Mouse (Mus musculus) ES-E14 (cell line): ENCODE data around the gene Vmn2r90.

Source experiments
- CHD2 ChIP-seq: IDR thresholded peaks from 2 replicates; pipeline ENCODE4 v1.6.1; 2014; ENCODE audit warnings: mild to moderate bottlenecking, low read depth, low read length, inconsistent platforms
- HCFC1 ChIP-seq: IDR thresholded peaks from 2 replicates; pipeline ENCODE4 v1.6.1; 2012; ENCODE audit warnings: low read length, inconsistent platforms, borderline replicate concordance; ENCODE audit not compliant: insufficient read depth
- MAFK ChIP-seq: IDR thresholded peaks from 2 replicates; pipeline ENCODE4 v1.6.1; 2014; ENCODE audit warnings: mild to moderate bottlenecking, low read depth, low read length, inconsistent platforms; ENCODE audit not compliant: insufficient read depth
- ZC3H11A ChIP-seq: IDR thresholded peaks from 2 replicates; pipeline ENCODE4 v1.6.1; 2012; ENCODE audit warnings: low read depth, mild to moderate bottlenecking, inconsistent platforms, low read length, borderline replicate concordance
- ZNF384 ChIP-seq: IDR thresholded peaks from 2 replicates; pipeline ENCODE4 v1.6.1; 2012; ENCODE audit warnings: low read depth, low read length, inconsistent platforms

DNA sequence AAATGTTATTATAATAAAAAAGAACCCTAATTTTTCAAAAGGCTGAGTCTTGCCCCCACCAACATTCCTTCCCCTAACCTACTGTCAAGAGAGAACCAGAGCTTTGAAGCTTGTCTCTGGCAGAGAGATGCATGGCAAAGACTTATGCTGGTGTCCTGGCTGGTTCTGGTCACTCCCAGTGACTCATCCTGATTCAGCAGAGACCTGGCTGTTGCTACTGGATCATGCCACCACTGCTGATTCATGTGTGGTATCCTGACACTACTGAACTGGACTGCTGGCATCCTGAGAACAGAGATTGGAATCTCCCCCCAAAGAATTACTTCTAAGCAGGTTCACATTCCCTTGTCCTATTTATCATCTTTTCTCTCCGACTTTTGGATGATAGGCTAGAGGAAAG is 60.7 kb downstream of the Vmn2r90 start:
- TF ChIP-seq MAFK (no peak), CHD2 (no peak), ZC3H11A (no peak), ZNF384 (no peak), HCFC1 (no peak)
